Mouse (Mus musculus): ENCODE results near the gene Ccr4.
A peak's percentile ranks its signal among the peaks of the same experiment; 100 is the strongest.
"Not testable (repeated sequence)": the region's sequence is repeated elsewhere in the genome, so short reads cannot be mapped to it uniquely, and the experiment has no call there.

Gene Ccr4

GRCm38 (mm10) chr9:114522041-114522440 is 17.3 kb upstream of the Ccr4 start:
- no peak for DNase-seq (ENCODE audit: low read depth)

- not testable (repeated sequence) for DNase-seq (ENCODE audit: low read depth)
Observed at GRCm38 (mm10) chr9:114520529-114520928, 15.8 kb upstream of the Ccr4 start.

GRCm38 (mm10) chr9:114518812-114519477 is 14.2 kb upstream of the Ccr4 start:
- DNase-seq (ENCODE audit: low read depth), result no peak

- DNase-seq (ENCODE audit: low read depth), result no peak
Observed at GRCm38 (mm10) chr9:114517924-114518497, 13.3 kb upstream of the Ccr4 start.

- no peak for DNase-seq (ENCODE audit: low read depth)
Observed at GRCm38 (mm10) chr9:114515364-114515763, 10.6 kb upstream of the Ccr4 start, which contains the start of gene C130032M10Rik. C130032M10Rik (plus strand) TSS chr9:114515697.

- DNase-seq (ENCODE audit: low read depth), result no peak
Observed at GRCm38 (mm10) chr9:114512831-114513230, 8.1 kb upstream of the Ccr4 start.

GRCm38 (mm10) chr9:114509785-114510184 is 5.1 kb upstream of the Ccr4 start:
- no peak for DNase-seq (ENCODE audit: low read depth)

GRCm38 (mm10) chr9:114507421-114507820 is 2.7 kb upstream of the Ccr4 start:
- DNase-seq (ENCODE audit: low read depth), result peak; percentile 85

GRCm38 (mm10) chr9:114506564-114506963 is 1.8 kb upstream of the Ccr4 start:
- DNase-seq (ENCODE audit: low read depth), result peak; percentile 84

- DNase-seq (ENCODE audit: low read depth), result peak; percentile 98
Observed at GRCm38 (mm10) chr9:114502711-114503427, 1.8 kb downstream of the Ccr4 start.

- DNase-seq (ENCODE audit: low read depth), result no peak
Observed at GRCm38 (mm10) chr9:114501913-114502312, 2.8 kb downstream of the Ccr4 start.

- peak; percentile 97 for DNase-seq (ENCODE audit: low read depth)
Observed at GRCm38 (mm10) chr9:114501111-114501510, 3.6 kb downstream of the Ccr4 start.

- DNase-seq (ENCODE audit: low read depth), result peak; percentile 89
Observed at GRCm38 (mm10) chr9:114499783-114500515, 4.8 kb downstream of the Ccr4 start.

- peak; percentile 90 for DNase-seq (ENCODE audit: low read depth)
Observed at GRCm38 (mm10) chr9:114498218-114498617, 6.5 kb downstream of the Ccr4 start.

GRCm38 (mm10) chr9:114496469-114496868 is 8.2 kb downstream of the Ccr4 start:
- peak; percentile 60 for DNase-seq (ENCODE audit: low read depth)

- DNase-seq (ENCODE audit: low read depth), result no peak
Observed at GRCm38 (mm10) chr9:114487481-114488258, 17.0 kb downstream of the Ccr4 start.

- DNase-seq (ENCODE audit: low read depth), result no peak
Observed at GRCm38 (mm10) chr9:114486808-114487207, 17.9 kb downstream of the Ccr4 start.

- no peak for DNase-seq (ENCODE audit: low read depth)
Observed at GRCm38 (mm10) chr9:114484771-114485170, 19.9 kb downstream of the Ccr4 start.

GRCm38 (mm10) chr9:114480940-114481339 is 23.8 kb downstream of the Ccr4 start:
- DNase-seq (ENCODE audit: low read depth), result no peak

GRCm38 (mm10) chr9:114477019-114477418 is 27.7 kb downstream of the Ccr4 start:
- DNase-seq (ENCODE audit: low read depth), result no peak

GRCm38 (mm10) chr9:114471892-114472291 is 32.8 kb downstream of the Ccr4 start:
- no peak for DNase-seq (ENCODE audit: low read depth)

- no peak for DNase-seq (ENCODE audit: low read depth)
Observed at GRCm38 (mm10) chr9:114468701-114469100, 36.0 kb downstream of the Ccr4 start.
